Mouse (Mus musculus) E14TG2a.4 (cell line): ENCODE results near the gene Donson.
"Not testable (repeated sequence)": the region's sequence is repeated elsewhere in the genome, so short reads cannot be mapped to it uniquely, and the experiment has no call there.

Experiments used
- CTCF ChIP-seq: conservative IDR thresholded peaks from 2 replicates; pipeline ENCODE4 v1.5.1; 2014; ENCODE audit warnings: low read length
- POU5F1 ChIP-seq: IDR thresholded peaks from 2 replicates; pipeline ENCODE4 v1.6.1; 2014; ENCODE audit warnings: low read length, borderline replicate concordance

DNA sequence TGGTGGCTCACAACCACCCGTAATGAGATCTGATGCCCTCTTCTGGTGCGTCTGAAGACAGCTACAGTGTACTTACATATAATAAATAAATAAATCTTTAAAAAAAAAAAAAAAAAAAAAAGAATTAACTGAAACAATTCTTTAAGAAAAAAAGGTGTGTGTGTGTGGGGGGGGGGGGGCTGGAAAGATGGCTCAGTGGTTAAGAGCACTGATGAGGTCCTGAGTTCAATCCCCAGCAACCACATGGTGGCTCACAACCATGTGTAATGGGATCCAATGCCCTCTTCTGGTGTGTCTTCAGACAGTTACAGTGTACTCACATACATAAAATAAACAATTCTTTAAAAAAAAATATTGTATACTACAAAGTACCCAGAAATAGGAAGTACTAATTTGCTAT is 43.1 kb downstream of the Donson start:
- TF ChIP-seq CTCF, POU5F1: not testable (repeated sequence)
